ENCODE assay signal across 9 mouse cellular contexts in the genomic region with DNA sequence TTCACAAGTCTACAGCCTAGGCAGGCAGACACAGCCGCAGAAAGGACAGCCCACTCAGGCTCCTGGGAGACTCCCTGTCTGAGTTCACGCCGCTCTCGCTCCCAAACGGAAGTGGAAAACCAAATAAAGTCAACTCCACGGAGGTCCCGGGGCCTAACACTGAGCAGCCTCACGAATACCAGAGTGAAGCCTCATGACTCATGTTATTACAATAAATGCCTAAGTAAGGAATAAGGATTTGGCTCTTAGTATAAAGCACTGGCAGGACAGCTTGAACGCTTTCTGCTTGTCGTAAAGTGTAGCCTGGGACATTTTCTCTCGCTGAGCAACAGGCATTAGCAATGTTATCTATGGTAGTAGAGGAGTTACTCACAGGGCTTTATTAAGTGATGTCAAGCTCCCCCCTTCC.
A peak's percentile ranks its signal among the peaks of the same experiment; 100 is the strongest.
DNase-seq lines count a peak whose midpoint lies in the region; ATAC-seq and TF ChIP-seq lines count a peak whose summit lies in the region.
"Had no signal": no experiment of that assay in that cellular context is flagged by ENCODE, and none has a peak within 500 bp of the region (broad histone marks: within the 10 kb centered on the region; RNA-seq: fewer than 3 reads in every experiment).

No protein-coding gene starts in this region.

- H3K4me2 ChIP-seq in heart, embryonic 13.5 days: peak overlapping the region; percentile 46
- H3K4me2 ChIP-seq in stomach, embryonic 16.5 days (ENCODE audit: low read depth, low read length): peak overlapping the region; percentile 31; the same call in 1 of the 2 replicates

- no peaks in the 10 kb centered on the region for H3K4me1 ChIP-seq in kidney, adult 2 months (ENCODE audit: control insufficient read depth, insufficient read depth, low read length)
- peaks cover 31% of the 10 kb centered on the region for H3K4me1 ChIP-seq in heart, embryonic 13.5 days
- H3K4me1 ChIP-seq in stomach, embryonic 16.5 days (ENCODE audit: control insufficient read depth, insufficient read depth, low read length): peaks cover 27% of the 10 kb centered on the region

- no peak for TF ChIP-seq CTCF in kidney, adult 2 months (conservative IDR thresholded peaks at IDR 0.05; ENCODE audit: insufficient read depth, insufficient read length, low read depth, low read length)

- H3K9ac ChIP-seq in heart, embryonic 13.5 days: peak overlapping the region; percentile 41
- peak overlapping the region; percentile 24 for H3K9ac ChIP-seq in stomach, embryonic 16.5 days (ENCODE audit: low read length)

- H3K36me3 ChIP-seq in kidney, adult 2 months (ENCODE audit: control insufficient read depth, insufficient read depth, low read length): no peaks in the 10 kb centered on the region
- H3K36me3 ChIP-seq in heart, embryonic 13.5 days: no peaks in the 10 kb centered on the region
- no peaks in the 10 kb centered on the region for H3K36me3 ChIP-seq in stomach, embryonic 16.5 days (ENCODE audit: control insufficient read depth, insufficient read depth, low read length)
- H3K36me3 ChIP-seq: G1E had no signal

- TF ChIP-seq POLR2A in kidney, adult 2 months (IDR thresholded peaks at IDR 0.05; ENCODE audit: low read depth, low read length): no peak

- H3K9me3 ChIP-seq in heart, embryonic 13.5 days: no peaks in the 10 kb centered on the region
- H3K9me3 ChIP-seq in stomach, embryonic 16.5 days (replicated peaks; ENCODE audit: control insufficient read depth, low read length): no peaks in the 10 kb centered on the region

- H3K27ac ChIP-seq in kidney, adult 2 months (ENCODE audit: insufficient read depth, low read depth, low read length): no peak overlapping the region
- H3K27ac ChIP-seq in heart, embryonic 13.5 days (replicated peaks): peak overlapping the region; percentile 80
- H3K27ac ChIP-seq in stomach, embryonic 16.5 days (ENCODE audit: low read length): peak overlapping the region; percentile 83

- H3K4me3 ChIP-seq in kidney, adult 2 months (ENCODE audit: insufficient read depth, low read depth, low read length): no peak overlapping the region
- H3K4me3 ChIP-seq in heart, embryonic 13.5 days: no peak overlapping the region
- H3K4me3 ChIP-seq in stomach, embryonic 16.5 days (replicated peaks; ENCODE audit: low read length): no peak overlapping the region

- no peaks in the 10 kb centered on the region for H3K27me3 ChIP-seq in kidney, adult 2 months (replicated peaks; ENCODE audit: control insufficient read depth, insufficient read depth, low read length)
- peaks cover 7% of the 10 kb centered on the region; the same call in 1 of the 2 replicates for H3K27me3 ChIP-seq in heart, embryonic 13.5 days (replicated peaks)
- H3K27me3 ChIP-seq in stomach, embryonic 16.5 days (ENCODE audit: control insufficient read depth, insufficient read depth, low read length): no peaks in the 10 kb centered on the region; the same call in 1 of the 2 replicates

- 38% methylated on average over 11 of the region's 11 CpGs for WGBS in kidney, adult 2 months
- WGBS in heart, embryonic 13.5 days: 11% methylated on average over 11 of the region's 11 CpGs
- WGBS in large intestine, adult 2 months: 43% methylated on average over 11 of the region's 11 CpGs
- WGBS in stomach, embryonic 16.5 days: 18% methylated on average over 11 of the region's 11 CpGs

- peak; percentile 37 for DNase-seq in kidney, adult 2 months
- no peak for DNase-seq in kidney, adult 18-20 months
- peak; percentile 10 for DNase-seq in large intestine, adult 2 months (ENCODE audit: low read depth, low spot score)
- no peak for DNase-seq in thymus, postnatal 10 days (ENCODE audit: low spot score in 2 of 2)
- no peak for DNase-seq in ovary, postnatal 10 days (ENCODE audit: low spot score)
- DNase-seq in ovary, postnatal 14 days (ENCODE audit: low spot score): no peak

- ATAC-seq in heart, embryonic 13.5 days (ENCODE audit: extremely low read depth, insufficient number of reproducible peaks, low FRiP score, low TSS enrichment): peak; percentile 46
- ATAC-seq in stomach, embryonic 16.5 days (ENCODE audit: insufficient read depth, low FRiP score): peak; percentile 91

Comparison
In these comparisons a context has a peak if more than half of its experiments do, and no peak if none do; other contexts are left out.
1. DNase-seq: peak in kidney, adult 2 months (single experiment) and large intestine, adult 2 months (single experiment); none in kidney, adult 18-20 months (single experiment), thymus, postnatal 10 days (0 of 2), ovary, postnatal 10 days (single experiment) and ovary, postnatal 14 days (single experiment).